Mouse (Mus musculus): ENCODE measurements around the gene Ppp1r3c.

Gene Ppp1r3c

DNA sequence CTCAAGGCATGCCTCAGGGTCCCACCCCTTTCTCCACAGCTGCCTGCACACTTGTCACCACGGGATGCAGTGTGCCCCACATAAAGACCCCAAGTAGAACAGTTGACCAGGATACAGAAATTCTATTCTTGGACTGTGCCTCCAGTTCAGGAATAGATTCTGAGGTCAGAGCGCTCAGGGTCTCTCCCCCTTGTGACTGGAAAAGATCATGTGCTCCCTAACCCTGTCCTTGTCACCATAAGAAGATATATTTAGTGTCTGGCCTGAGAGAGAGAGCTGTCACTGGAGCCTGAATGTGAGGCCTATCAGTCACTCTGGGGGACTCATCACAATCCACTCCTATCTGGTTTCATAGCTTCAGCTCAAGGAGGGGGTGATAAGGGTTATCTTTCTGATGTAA is 53.9 kb downstream of the Ppp1r3c start:
- DNase-seq (ENCODE audit: extremely low read depth, low read depth, low spot score): no peak

Data from fat pad, adult 2 months (tissue).